Mouse (Mus musculus) heart, embryonic 10.5 days (tissue): ENCODE results near the gene Fli1. TPM values are rescaled to one million over a fixed set of nuclear protein-coding genes. Genes with fewer than 3 reads are reported as not detected.

Experiments used
- DNase-seq: peaks from one replicate; pipeline ENCODE4 v3.0.0-alpha.2; 2017; ENCODE audit warnings: low spot score
- H3K27ac ChIP-seq: fragments of 300-500 bp; sonication (generic); 2 replicates; pipeline ENCODE4 v1.5.1; 2016; ENCODE audit warnings: mild to moderate bottlenecking
- H3K27me3 ChIP-seq: fragments of 300-500 bp; sonication (generic); 2 replicates; pipeline ENCODE4 v1.6.1; 2016; ENCODE audit warnings: mild to moderate bottlenecking; ENCODE audit not compliant: poor library complexity, insufficient read depth, severe bottlenecking
- H3K36me3 ChIP-seq: fragments of 300-500 bp; sonication (generic); 2 replicates; pipeline ENCODE4 v1.6.1; 2016; ENCODE audit warnings: mild to moderate bottlenecking, moderate library complexity
- H3K4me1 ChIP-seq: fragments of 300-500 bp; sonication (generic); 2 replicates; pipeline ENCODE4 v1.6.1; 2016; ENCODE audit warnings: mild to moderate bottlenecking
- H3K4me3 ChIP-seq: fragments of 300-500 bp; sonication (generic); 2 replicates; pipeline ENCODE4 v1.5.1; 2016; ENCODE audit warnings: mild to moderate bottlenecking, moderate library complexity
- H3K9me3 ChIP-seq: fragments of 300-500 bp; sonication (generic); 2 replicates; pipeline ENCODE4 v1.6.1; 2016; ENCODE audit warnings: mild to moderate bottlenecking, moderate library complexity
- WGBS: fragments of 180-500 bp; shearing (Covaris S2); methylation state at CpG from one replicate; pipeline ENCODE4 v1.1.7; 2016; 5-methylcytosine and 5-hydroxymethylcytosine counted together
- polyA plus RNA-seq: library from polyadenylated mRNA; unstranded; fragments of >200 nt; fragmentation: Nextera tagmentation; extraction: Ambion mirVana; gene quantifications from 2 replicates; pipeline ENCODE4 v1.2.1, GENCODE M21; 2016

Gene Fli1
- polyA plus RNA-seq, 1 experiment from 2014 or later, result 20.8 TPM

DNA sequence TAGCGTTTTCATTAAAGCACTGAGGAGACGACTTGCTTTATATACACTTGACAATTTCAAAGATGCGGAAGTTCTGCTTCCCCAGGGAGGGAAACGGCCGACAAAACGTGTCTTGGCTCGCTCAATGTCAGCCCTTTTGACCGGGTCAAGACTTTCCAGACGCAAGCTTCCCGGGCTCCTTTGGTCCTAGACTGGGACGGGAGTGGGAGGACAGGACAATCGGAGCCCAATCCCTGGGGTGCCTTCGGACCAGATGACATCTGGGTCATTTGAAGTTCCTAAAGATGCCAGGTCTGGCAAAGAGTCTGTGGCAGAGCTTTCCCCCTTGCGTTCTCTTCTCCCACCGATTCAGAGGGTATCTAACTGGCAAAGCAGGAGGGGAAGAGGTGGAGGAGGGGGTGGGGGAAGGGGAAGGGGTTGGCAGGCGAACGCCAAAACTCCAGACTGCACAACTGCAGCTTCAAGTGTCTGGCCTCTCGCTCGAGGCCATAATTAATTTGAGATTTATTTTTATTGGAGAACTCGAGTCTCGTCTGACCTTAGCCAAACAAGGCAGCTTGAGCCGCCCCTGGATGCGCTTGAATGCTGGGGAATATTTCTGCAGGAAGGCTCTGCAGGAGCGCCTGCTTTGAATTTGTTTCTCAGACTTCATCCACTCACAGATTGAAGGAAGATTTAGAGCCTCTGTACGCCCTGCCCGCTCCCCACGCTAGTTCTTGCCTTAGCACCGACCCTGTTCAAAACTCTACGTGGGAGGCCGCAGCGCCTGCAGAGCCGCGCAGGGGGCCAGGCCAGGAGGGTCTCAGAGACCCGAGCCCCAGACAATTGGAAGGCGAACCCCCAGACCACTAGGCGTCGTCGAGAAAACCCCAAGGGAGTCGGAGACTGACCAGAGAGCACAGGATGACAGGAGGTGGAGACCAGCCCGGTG, 2.3 kb upstream of the Fli1 start:
- WGBS, result 2% methylated on average over 40 of the region's 40 CpGs
- peaks cover 79% of the 10 kb centered on the region for H3K4me1 ChIP-seq
- no peaks in the 10 kb centered on the region for H3K9me3 ChIP-seq
- peak overlapping the region; percentile 63 for H3K27ac ChIP-seq
- no peaks in the 10 kb centered on the region for H3K36me3 ChIP-seq
- H3K4me3 ChIP-seq, result peak overlapping the region; percentile 72
- no peak for DNase-seq
- peaks cover 78% of the 10 kb centered on the region for H3K27me3 ChIP-seq

DNA sequence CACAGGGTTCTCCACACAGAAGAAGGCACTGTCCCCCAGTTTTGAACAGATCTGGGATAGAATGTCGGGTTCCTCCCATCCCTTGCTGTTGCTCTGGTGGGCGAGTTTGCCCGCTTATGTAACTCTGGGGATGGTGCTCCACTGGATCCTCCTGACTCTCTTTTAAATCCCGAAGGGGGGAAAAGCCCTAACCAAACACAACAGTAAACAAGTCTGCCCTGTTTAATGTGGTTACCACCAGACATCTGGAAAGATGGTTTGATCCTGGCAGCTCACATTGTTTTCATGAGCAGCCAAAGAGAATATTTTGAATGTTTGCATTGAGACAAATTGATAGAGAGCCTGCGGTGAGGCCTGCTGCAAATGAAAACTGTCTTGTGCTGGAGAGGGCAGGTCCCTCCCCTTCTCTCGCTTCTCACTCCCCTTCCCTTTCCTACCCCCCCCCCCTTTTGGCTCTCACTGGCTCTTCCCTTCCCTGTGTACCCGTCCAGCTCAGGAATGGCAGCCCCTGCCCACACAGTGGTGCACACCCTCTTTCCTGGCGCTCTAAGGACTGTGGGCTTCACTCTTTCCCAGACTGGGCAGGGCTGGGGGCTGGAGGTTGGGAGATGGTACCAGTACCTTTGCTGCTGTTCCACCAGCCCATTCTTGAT, 1.4 kb upstream of the Fli1 start:
- WGBS, result 6% methylated on average over 8 of the region's 8 CpGs

DNA sequence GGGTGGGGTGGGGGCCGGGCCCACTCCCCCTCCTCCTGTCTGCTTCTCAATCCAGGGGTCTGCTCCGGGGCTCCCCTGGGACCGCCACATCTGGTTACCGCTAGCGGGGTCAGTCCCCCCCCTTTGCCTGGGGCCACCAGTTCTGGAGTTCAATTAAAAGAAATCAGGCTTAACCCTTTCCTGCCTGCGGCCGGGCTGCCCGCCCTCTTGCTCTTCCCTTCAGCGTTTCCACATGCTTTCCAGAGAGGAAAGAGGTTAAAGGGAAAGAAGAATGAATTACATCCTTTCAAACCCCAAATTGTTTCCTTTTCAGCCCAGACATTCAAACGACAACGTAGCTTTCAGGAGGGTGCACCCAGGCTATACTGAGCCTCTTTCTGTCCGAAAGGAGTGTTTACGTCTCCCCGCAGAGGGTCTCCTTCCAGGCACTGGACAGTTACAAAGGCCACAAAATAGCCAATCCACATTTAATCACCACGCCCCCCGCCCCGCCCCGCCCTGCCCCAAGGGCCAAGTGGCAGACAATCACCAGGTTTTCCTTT, 450 bp upstream of the Fli1 start:
- Histone ChIP-seq H3K9me3 (no peaks in the 10 kb centered on the region), H3K4me3 (peak overlapping the region; percentile 72), H3K36me3 (no peaks in the 10 kb centered on the region), H3K27me3 (peaks cover 82% of the 10 kb centered on the region), H3K27ac (peak overlapping the region; percentile 87), H3K4me1 (peaks cover 70% of the 10 kb centered on the region)
- WGBS, result under 1% methylated on average over 18 of the region's 18 CpGs
- no peak for DNase-seq

More for the DNA sequence above, 1.4 kb upstream of the Fli1 start:
- Histone ChIP-seq H3K9me3 (no peaks in the 10 kb centered on the region), H3K27ac (peak overlapping the region; percentile 42), H3K4me1 (peaks cover 77% of the 10 kb centered on the region), H3K4me3 (peak overlapping the region; percentile 72), H3K27me3 (peaks cover 83% of the 10 kb centered on the region), H3K36me3 (no peaks in the 10 kb centered on the region)
- DNase-seq, result no peak

DNA sequence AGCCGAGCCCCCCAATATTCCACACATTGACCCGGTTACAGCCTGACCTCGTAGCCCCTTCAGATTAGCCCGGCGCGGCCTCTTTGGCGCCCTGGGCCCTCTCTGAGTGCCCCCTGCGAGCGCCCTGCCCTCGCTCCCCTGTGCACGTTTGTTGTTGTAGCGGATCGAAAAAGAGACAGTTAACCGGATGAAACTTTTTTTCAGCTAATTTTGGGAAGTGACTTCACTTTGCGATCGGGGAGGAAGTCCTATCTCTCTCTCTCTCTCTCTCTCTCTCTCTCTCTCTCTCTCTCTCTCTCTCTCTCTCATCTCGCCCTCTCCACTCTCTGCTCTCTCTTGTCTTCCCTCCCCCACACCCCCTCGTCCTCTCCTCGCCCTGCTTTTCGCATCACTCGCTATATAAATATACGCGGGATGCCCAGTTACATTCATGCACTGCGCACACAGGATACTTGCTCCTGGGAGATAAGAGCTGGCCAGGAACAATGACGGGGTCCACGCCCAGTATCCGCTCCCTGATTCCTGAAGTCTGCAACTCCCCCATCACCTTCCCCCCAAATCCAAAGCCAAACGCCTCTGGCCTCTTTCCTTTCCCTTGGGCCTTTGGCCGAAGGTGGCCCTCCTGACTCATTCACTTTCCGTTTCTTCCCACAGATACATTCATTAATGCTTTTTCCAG, 1.3 kb downstream of the Fli1 start:
- Histone ChIP-seq H3K9me3 (no peaks in the 10 kb centered on the region), H3K27me3 (peaks cover 72% of the 10 kb centered on the region), H3K4me3 (peak overlapping the region; percentile 72), H3K4me1 (peaks cover 58% of the 10 kb centered on the region), H3K27ac (peak overlapping the region; percentile 87), H3K36me3 (no peaks in the 10 kb centered on the region)
- DNase-seq, result peak; percentile 83
- WGBS, result under 1% methylated on average over 30 of the region's 30 CpGs

DNA sequence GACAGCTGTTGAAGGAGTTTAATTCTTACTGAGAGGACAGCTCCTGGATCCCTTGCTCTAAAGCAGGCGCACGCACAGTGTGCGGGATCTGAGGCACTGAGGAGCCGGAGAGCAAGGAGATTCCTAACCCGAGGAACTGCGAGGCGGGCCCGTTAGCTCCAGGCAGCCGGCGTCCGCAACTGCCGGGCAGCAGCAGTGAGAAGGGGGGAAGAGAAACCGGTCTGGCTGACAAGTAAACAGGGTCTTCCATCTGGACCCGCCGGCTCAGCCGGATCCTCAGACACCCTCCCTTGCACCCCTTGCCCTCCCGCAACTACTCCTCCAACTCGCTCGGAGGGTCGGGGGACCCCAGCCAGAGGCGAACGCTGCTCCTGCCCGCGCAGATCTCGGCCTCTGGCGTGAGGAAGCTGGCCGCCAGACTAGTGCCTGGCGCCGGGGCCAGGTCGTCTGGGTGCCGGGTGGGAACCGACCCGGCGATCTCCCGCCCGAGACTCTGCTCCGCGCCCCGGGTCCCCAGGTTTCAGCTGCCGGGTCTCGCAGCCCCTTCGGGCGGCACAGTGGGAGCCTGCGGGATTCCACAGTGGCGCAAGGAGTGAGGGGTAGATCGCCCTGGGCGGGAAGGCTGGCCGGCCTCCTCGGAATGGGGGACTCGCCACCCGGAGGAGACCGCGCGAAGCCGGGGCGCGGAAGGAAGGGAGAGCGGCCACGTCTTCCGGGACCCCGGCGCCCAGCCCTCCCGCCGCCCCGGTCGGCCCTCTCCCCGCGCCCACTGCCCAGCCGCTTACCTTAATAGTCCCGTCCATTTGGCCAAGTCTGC, 2.0 kb downstream of the Fli1 start:
- no peaks in the 10 kb centered on the region for H3K9me3 ChIP-seq
- H3K27me3 ChIP-seq, result peaks cover 65% of the 10 kb centered on the region
- peak overlapping the region; percentile 87 for H3K27ac ChIP-seq
- H3K4me1 ChIP-seq, result peaks cover 55% of the 10 kb centered on the region
- H3K36me3 ChIP-seq, result no peaks in the 10 kb centered on the region
- WGBS, result under 1% methylated on average over 70 of the region's 70 CpGs
- DNase-seq, result no peak
- peak overlapping the region; percentile 72 for H3K4me3 ChIP-seq

DNA sequence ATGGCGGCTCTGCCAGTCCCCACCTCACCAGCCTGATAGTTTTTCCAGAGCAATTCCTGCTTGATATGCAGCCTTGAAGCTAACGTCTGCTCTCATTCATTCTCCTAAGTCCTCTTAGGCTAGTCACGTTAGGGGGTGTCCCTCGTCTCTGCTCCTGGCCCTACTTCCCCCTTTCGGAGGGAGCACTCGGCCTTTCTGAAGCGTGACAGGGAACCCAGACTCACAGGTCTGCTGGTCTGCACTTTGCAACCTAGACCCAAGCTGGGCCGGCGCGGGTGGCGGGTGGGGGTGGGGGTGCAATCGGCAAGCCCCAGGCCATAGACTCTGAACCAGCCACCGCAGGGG, 2.6 kb downstream of the Fli1 start:
- H3K27me3 ChIP-seq, result peaks cover 59% of the 10 kb centered on the region
- WGBS, result 1% methylated on average over 13 of the region's 13 CpGs
- DNase-seq, result no peak

DNA sequence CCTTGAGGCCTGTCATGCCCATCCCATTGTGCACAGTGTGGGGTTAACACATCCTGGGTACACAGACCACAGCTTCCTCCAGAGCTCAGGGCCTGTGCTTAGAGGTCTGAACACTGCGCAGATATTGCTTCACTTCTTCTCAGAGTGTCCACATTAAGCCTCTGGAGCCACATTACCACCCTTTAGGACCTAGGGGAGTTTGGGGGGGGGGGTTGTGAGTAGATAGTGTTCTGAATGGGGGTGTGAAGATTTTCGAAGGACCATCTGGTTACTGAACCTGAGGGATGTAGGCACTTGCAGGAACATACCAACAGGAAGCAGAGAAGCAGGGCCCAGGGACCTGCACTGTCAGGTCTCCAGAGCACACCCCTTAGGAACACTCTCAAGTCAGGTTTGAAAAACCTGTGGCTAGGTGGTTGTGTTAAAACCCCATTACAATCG, 3.3 kb downstream of the Fli1 start:
- DNase-seq, result no peak
- peaks cover 43% of the 10 kb centered on the region for H3K4me1 ChIP-seq
- peaks cover 54% of the 10 kb centered on the region for H3K27me3 ChIP-seq
- H3K4me3 ChIP-seq, result peak overlapping the region; percentile 72
- H3K9me3 ChIP-seq, result no peaks in the 10 kb centered on the region
- 32% methylated on average over 3 of the region's 3 CpGs for WGBS
- no peak overlapping the region; the same call in 1 of the 2 replicates for H3K27ac ChIP-seq
- no peaks in the 10 kb centered on the region for H3K36me3 ChIP-seq

More for the DNA sequence above, 2.6 kb downstream of the Fli1 start:
- Histone ChIP-seq H3K4me3 (peak overlapping the region; percentile 72), H3K9me3 (no peaks in the 10 kb centered on the region), H3K4me1 (peaks cover 49% of the 10 kb centered on the region), H3K27ac (peak overlapping the region; percentile 87), H3K36me3 (no peaks in the 10 kb centered on the region)

DNA sequence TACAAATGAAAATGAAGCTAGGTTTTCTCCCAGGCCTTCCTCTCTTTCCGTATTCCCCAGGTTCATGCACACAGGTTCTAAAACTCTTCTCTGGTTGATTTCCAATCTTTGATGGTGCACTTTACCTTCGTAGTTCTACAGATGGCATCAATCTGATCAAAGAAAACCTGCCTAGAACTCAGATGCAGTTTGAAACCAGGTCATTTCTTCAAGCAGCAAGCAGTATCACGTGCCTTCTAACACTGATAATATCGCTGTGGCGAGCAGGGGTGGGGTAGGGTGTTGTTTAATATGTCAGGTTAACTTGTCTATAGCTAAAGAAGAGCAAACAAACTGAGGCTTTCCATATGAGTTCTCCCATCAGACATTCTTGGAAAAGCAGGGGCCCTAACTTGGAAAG, 4.5 kb downstream of the Fli1 start:
- 72% methylated on average over 5 of the region's 5 CpGs for WGBS
- Histone ChIP-seq H3K36me3 (no peaks in the 10 kb centered on the region), H3K27ac (no peak overlapping the region), H3K4me3 (no peak overlapping the region), H3K4me1 (peaks cover 31% of the 10 kb centered on the region), H3K9me3 (no peaks in the 10 kb centered on the region), H3K27me3 (peaks cover 42% of the 10 kb centered on the region)
- no peak for DNase-seq

DNA sequence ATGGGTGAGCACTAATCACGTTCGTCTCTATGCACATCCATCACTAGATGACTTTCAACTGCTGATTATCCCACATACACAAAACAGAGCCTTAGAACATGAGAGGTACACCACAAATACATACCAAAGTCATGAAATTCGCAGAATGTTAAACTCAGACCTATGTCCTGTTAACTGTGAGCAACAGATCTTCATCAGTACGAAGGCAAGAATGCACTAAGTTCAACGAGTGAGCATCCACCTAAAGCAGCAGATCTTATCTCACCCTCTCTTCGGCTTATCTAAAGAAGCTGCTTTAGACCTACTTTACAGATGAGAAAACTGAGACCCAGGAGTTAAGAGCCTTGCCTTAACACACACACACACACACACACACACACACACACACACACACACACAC, 5.0 kb downstream of the Fli1 start:
- Histone ChIP-seq H3K9me3 (no peaks in the 10 kb centered on the region), H3K4me1 (peaks cover 27% of the 10 kb centered on the region), H3K27ac (no peak overlapping the region), H3K36me3 (no peaks in the 10 kb centered on the region), H3K4me3 (no peak overlapping the region), H3K27me3 (peaks cover 38% of the 10 kb centered on the region)
- WGBS, result 56% methylated on average over 6 of the region's 6 CpGs
- DNase-seq, result no peak

DNA sequence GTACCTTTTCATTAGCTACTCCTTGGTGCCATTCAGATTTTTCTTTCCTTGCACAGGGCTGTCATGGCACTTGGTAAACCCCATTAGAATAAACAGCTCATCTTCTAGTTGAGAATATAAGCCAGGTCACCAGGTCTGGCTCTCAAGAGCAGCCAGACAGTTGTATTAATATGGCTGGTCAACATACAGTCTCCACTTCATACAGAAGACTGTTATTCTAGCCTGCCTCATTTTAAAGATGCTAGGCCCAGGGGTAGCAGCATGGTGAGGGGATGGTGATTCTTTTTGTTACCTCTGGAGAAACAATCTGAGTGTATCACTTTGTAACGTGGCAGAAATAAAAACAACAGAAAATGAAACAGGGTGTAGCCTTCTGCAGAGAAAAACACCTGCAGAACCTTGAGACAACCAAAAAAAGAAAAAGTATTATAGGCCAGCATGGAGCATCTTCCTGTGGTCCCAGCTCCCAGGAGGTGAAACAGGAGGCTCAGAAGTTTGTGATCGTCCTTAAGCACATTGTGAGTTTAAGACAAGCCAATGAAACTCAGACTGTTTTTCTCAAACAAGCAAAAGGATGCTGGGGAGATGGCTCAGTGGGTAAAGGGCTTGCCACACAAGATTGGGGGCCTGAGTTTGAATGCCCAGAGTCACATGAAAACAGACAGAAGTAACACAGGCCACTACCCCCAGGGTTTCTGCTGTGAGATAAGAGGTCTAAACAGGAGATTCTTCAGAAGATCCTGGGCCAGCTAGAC, 7.3 kb downstream of the Fli1 start:
- 43% methylated on average over 2 of the region's 2 CpGs for WGBS
- Histone ChIP-seq H3K4me1 (peaks cover 12% of the 10 kb centered on the region), H3K27me3 (peaks cover 25% of the 10 kb centered on the region), H3K27ac (no peak overlapping the region), H3K36me3 (peaks cover 2% of the 10 kb centered on the region; the same call in 1 of the 2 replicates), H3K4me3 (no peak overlapping the region), H3K9me3 (no peaks in the 10 kb centered on the region)
- DNase-seq, result peak; percentile 39

DNA sequence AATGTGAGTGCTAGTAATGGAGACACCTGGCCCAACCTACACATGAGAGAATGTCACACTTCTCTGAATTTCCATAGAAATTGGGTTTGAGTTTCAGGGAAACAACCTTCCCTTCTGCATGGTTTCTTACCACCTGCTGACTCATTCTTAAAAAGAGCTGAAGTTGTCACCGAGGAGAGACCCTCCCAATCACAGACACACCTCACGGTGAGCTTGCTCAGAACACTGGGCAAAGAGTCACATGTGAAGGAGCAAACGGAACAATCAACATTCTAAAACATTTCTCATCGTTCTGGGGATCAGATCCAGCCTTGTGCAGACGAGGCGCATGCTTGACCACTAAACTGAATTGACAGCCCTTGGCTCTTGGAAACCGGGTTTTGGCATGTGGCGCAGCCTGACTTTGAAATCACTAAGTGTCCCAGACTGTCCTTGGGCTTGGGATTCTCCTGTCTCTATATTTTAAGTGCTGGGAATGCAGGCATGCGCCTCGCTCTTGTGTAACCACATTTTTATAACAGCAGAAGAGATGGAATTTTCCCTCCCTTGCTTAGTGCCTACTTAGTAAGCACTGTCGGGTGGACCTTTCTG, 8.5 kb downstream of the Fli1 start:
- 72% methylated on average over 11 of the region's 11 CpGs for WGBS
- no peaks in the 10 kb centered on the region for H3K9me3 ChIP-seq
- H3K27ac ChIP-seq, result no peak overlapping the region
- peaks cover 17% of the 10 kb centered on the region for H3K27me3 ChIP-seq
- no peak overlapping the region for H3K4me3 ChIP-seq
- H3K4me1 ChIP-seq, result 0 out of 2 replicates have a peak, but pooled peaks cover 2% of the 10 kb centered on the region
- peaks cover 2% of the 10 kb centered on the region; the same call in 1 of the 2 replicates for H3K36me3 ChIP-seq
- DNase-seq, result no peak
